Mouse (Mus musculus) c-Kit-positive CD71-positive TER-119-negative erythroid progenitor cells, embryonic 14.5 days (primary cell): ENCODE measurements around the gene Wdfy4.

ENCODE experiments used
- DNase-seq: peaks from one replicate; pipeline ENCODE4 v3.0.0-alpha.2; 2013; ENCODE audit warnings: low read depth

Gene Wdfy4

GRCm38 (mm10) chr14:33078596-33078995, 106.7 kb downstream of the Wdfy4 start:
- DNase-seq, result no peak

GRCm38 (mm10) chr14:33078110-33078509, 107.2 kb downstream of the Wdfy4 start:
- no peak for DNase-seq

DNA sequence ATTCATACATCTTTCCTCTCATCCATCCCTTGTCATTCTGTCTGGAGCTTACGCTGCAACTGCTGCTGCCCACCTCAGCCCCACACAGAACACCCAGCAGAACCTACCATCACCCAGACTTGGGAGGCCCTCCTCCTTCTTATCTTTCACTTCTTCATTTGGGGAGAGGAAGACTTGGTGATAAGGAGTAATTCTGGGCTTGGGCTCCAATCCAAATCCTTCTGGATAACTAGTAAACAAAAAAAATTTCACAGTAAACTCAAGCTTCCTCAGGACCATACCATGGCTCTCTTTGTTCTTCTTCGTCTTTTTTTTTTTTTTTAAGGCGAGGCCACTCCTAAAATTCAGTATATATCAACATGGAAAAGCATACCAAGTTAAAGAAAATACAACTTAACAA, 112.0 kb downstream of the Wdfy4 start:
- DNase-seq, result no peak

DNA sequence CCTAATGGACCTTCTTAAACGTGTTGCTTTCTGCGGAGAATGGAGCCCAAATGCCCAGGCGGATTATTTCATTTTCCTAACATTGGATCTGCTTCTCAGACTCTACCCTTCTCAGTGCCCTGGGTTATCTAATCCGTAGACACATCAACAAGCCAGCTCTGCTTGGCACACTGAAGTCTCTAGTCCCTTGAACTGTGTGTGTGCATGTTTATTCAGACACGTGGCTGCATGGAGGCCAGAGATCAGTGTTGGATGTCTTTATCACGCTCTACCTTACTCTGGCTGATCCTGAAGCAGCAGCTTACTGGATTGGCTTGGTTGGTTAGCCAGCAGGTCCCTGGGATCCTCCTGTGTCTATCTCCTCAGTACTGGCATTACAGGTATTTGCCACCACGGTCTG, 113.0 kb downstream of the Wdfy4 start:
- no peak for DNase-seq

DNA sequence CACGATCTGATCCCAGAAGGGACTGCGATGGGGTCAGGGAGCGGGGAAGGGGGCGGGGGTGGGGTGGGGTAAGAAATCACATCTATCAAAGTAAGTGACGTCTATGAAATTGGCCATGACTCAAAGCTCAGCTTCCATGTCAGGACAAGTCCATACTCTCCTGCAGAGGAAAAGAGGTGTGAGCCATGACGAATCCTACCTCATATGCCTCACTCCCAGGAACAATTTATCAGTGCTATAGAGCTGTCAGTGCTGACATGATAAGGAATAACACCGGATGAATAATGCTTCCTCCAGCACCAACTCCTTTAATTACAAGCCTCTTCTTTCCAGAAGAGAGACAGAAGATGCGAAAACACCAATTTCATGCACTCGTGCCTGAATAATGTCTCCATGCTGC, 117.6 kb downstream of the Wdfy4 start:
- no peak for DNase-seq

GRCm38 (mm10) chr14:33062996-33063395, 122.3 kb downstream of the Wdfy4 start:
- DNase-seq, result no peak

- DNase-seq, result no peak
These were observed 126.2 kb downstream of the Wdfy4 start for GRCm38 (mm10) chr14:33058881-33059660.

DNA sequence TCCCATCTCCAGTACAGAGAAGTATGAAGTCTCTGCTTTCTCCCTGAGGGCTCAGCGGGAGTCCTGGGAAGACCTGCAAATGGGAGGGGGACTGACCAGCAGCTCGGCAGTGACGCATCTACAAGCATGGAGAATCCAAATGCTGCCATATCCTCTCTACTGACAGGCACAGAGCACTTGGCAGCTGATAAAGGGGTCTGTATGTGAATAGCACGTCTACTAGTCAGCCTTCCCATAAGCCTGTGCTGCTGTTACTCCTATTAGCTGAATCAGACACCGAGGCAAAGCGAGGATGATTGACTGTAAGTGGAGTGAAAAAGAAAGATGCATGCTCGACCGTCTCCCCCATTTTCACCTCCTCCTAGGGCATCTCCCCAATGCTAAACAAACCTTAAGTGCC, 131.9 kb downstream of the Wdfy4 start:
- DNase-seq, result no peak

DNA sequence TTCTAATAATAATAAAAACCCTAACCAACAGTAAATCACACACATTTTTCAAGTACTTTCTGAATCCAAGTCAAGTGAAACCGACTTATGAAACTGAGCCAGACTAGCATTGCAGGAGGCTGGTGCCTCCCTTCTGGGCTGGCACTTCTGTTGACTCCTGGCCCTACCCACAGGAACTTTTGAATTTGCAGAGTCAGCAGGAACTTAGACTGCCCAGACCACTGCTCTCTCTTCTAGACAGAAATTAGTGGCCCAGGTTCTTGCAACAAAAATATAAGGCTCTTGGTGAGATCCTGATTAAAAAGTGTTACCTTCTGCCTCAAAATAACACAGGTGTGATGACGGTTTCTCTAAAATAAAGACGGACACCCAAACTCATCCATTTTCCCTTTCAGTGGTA, 140.1 kb downstream of the Wdfy4 start:
- DNase-seq, result no peak

- DNase-seq, result no peak
These were observed 148.5 kb downstream of the Wdfy4 start for GRCm38 (mm10) chr14:33036811-33037210.

GRCm38 (mm10) chr14:33035386-33035785, 149.9 kb downstream of the Wdfy4 start:
- DNase-seq, result no peak

DNA sequence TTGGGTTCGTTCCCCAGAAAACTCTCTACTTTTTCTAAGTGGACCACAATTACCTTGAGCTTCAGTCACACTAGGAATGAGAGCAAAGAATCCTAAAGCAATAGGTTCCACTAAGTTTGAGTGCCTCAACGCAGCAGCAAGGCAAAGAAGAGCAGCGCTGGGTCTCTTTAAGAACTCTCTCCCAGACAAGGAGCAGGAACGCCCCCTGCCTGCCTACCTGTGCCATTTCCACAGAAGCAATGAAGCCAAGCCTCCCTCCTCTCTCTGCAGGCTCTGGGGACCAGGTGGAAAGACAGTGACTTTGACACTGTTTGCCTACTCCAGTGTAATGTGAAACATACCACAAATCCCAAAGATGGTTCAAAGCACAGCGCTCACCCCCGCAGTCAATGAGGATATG, 151.9 kb downstream of the Wdfy4 start:
- no peak for DNase-seq

- DNase-seq, result no peak
These were observed 154.5 kb downstream of the Wdfy4 start for GRCm38 (mm10) chr14:33030849-33031248.

- no peak for DNase-seq
These were observed 165.7 kb downstream of the Wdfy4 start for GRCm38 (mm10) chr14:33019606-33020005.

- no peak for DNase-seq
These were observed 166.3 kb downstream of the Wdfy4 start for GRCm38 (mm10) chr14:33019050-33019449.

DNA sequence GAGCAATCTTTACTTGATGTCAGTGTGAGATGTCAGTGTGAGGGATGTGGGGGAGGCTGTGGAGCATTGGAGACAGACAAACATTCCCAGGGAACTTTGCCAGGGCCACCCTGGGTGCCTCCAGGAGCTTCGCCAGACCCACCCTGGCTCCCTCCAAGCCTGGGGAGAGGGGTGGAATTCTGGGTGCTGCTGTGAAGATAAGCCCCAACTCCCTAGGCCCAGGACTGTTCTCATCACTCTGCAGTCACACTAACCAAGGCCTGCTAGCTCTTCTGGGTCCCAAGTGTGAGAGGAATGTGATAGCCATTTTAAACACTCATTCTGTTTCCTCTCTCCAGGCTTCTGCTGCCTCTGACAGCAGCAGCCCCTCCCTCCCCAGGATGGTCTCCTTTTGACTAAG, 177.7 kb downstream of the Wdfy4 start:
- DNase-seq, result no peak

DNA sequence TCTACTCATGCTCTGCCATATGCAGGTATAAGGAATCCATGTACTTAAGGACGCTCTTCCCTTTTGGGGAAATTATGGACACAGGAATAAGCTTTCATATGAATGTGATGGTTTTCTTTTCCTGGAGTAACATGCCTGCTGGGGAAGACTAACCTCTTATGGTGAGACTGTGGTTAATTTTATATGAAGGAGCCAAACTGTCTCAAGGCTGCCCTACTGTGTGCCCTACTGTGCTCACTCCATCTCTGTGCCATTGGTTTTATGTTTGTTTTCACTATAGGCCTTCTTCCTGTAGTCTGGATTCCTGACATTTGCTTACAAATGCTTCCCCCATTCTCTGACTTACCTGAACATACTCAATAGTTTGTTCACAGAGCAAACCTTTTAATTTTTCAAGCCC, 180.2 kb downstream of the Wdfy4 start:
- DNase-seq, result no peak

DNA sequence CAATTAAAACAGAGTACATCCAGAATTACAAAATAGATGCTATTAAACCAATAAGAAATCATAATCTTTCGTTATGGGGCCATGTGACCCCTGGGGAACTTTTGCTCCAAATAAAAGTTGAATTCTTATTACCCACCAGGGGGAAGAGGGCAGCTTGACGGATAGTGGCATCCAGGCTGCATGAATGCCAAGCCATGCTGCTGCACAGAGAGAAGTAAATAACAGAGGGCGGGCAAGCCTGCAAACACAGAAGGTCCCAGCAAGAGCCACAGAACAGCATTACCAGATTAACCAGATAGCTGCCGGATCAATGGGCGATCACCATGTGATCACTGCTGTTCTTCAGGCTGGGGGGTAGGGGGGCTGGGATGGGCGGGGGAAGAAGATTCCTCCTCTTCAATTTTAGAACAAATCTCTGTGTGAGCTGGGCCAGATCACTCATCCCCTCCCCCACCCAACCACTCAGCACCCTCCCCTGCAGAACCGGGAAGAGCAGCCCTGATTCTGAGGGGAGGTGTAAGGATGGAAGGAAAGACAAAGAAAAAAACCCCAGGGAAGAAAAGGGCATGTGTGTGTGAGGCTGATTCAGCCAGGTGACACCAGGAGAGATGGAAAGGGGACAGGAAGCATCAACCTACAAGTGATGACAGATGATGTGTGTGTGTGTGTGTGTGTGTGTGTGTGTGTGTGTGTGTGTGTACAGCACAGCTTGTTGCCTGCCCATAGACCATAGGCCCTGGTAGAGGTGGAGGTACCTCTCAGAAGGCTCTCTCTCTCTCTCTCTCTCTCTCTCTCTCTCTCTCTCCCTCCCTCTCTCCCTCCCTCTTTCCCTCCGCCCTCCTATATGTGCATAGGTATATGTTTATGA, 185.0 kb downstream of the Wdfy4 start:
- no peak for DNase-seq

DNA sequence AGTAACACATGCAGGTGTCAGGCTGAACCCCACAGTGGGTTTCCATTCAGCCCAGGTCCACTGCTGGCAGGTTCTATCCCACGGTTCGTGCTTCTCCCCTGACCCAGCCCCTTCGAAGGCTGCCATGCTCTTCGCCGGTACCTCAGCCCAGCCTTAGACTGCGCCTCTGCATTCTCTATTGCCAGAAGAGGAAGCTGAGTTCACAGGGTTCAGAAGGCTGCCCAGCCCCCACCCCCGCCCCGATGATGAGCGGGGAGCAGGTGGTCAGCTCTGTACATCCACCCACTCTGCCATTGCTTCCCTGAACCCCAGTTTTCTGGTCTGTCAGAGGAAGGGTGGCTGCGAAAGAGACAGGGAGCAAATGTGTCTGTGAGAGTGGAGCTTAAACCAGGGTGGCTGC, 185.8 kb downstream of the Wdfy4 start:
- no peak for DNase-seq

GRCm38 (mm10) chr14:32994954-32995636, 190.2 kb downstream of the Wdfy4 start:
- DNase-seq, result no peak

GRCm38 (mm10) chr14:32991082-32991481, 194.2 kb downstream of the Wdfy4 start, which contains the start of gene Lrrc18:
Gene Lrrc18 (plus strand): TSS chr14:32991382.
- no peak for DNase-seq

GRCm38 (mm10) chr14:32986659-32987058, 198.6 kb downstream of the Wdfy4 start:
- DNase-seq, result no peak
